Mouse (Mus musculus): ENCODE measurements around the gene Pdlim5.
"Not testable (repeated sequence)": the region's sequence is repeated elsewhere in the genome, so short reads cannot be mapped to it uniquely, and the experiment has no call there.

The Pdlim5 gene

DNA sequence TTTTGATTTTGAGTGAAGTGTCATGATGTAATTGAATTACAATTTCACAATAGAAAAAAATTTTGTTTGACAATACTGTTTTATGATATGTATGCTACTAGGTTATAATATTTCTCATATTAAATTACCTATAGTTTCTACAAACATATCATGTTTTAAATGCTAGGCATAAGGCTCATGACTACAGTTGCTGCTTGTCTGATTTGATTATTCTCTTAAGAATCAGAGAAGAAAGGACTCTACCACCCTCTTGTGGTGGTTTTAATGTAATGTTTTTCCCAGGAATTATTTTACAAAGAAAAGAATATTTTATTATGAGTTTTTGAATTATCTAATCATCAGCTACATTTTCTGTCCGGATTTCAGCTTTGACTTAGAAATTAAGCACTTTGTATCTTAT lies 120.5 kb downstream of the Pdlim5 start:
- no peak for DNase-seq (ENCODE audit: low spot score)

GRCm38 (mm10) chr3:142274451-142274850 lies 121.0 kb downstream of the Pdlim5 start:
- DNase-seq (ENCODE audit: low spot score), result no peak

DNA sequence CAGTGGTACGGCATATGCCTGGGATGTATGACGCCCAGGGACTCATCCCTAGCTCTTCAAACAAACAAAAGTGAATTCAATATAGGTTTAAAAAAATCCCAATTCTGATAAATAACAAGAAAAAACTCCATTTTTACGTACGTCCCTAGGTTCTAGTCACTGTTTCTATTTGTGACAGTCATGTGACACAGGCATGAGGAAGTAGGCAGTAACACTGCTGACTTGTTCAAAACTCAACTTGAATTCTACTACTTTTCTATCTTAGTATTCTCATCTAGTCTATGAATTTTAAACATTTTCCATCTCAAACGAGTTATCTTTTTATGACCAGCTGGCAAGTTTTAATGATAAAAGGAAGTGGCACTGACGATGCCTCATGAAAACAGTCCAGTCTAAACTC lies 122.2 kb downstream of the Pdlim5 start:
- DNase-seq (ENCODE audit: low spot score), result no peak

DNA sequence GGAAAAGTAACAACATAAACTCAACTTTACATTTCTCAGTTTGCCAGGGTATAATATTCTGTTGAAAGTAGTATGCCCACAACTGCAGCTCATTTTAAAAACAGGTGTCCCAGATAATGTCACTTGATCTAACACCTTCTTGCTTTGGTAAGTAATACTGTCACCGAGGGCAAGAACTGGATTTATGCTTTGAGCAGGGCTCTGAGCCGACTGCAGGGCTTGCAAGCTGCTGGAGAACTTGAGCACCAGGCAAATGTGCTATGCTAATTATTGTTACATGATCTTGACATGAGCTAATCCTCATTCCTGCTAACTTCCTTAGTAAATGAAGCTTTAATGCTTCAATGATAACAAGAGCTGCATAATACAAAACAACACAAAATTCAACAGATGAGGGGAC lies 139.1 kb downstream of the Pdlim5 start:
- DNase-seq (ENCODE audit: low spot score), result no peak

DNA sequence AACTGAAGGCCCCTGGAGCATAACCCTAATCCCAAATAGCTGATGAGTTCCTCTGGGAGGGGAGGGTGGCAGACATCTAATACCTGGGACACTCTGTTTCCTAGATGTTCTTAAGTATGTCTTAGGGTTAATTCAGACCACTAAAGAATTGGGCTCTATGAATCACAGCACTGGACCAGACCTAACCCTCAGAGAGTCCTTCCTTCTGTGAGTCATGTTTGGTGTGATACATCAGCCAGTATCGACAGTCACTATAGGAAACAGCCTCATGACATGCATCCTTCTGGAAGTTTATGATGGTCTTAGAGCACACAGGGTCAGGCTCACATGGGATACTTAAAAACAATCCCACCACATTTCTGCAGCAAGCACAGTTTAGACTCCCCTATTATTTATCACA lies 143.4 kb downstream of the Pdlim5 start:
- no peak for DNase-seq (ENCODE audit: low spot score)

- DNase-seq (ENCODE audit: low spot score), result no peak
Measured at GRCm38 (mm10) chr3:142249458-142249857, 146.0 kb downstream of the Pdlim5 start.

- DNase-seq (ENCODE audit: low spot score), result no peak
Measured at GRCm38 (mm10) chr3:142243263-142243662, 152.2 kb downstream of the Pdlim5 start.

GRCm38 (mm10) chr3:142239298-142239697 lies 156.2 kb downstream of the Pdlim5 start:
- no peak for DNase-seq (ENCODE audit: low spot score)

- no peak for DNase-seq (ENCODE audit: low spot score)
Measured at GRCm38 (mm10) chr3:142238260-142239046, 157.0 kb downstream of the Pdlim5 start.

DNA sequence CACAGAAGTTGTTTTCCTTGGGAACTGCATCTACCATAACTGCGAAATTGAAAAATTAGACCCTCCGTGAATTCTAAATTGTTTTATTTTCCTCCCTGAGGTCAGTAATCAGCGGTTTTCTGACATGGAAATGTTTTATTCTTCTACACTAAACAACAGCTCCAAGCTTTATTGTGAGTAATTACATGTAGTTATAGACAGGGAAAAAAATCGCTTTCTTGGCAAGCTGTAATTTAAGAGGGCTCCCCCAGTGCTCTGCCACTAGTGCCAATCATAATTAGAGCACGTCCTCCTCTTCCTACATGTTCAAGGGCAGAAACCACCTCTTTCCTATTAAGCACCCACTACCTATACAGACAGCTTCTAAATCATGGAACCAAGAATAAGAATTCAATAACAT lies 157.9 kb downstream of the Pdlim5 start:
- no peak for DNase-seq (ENCODE audit: low spot score)

DNA sequence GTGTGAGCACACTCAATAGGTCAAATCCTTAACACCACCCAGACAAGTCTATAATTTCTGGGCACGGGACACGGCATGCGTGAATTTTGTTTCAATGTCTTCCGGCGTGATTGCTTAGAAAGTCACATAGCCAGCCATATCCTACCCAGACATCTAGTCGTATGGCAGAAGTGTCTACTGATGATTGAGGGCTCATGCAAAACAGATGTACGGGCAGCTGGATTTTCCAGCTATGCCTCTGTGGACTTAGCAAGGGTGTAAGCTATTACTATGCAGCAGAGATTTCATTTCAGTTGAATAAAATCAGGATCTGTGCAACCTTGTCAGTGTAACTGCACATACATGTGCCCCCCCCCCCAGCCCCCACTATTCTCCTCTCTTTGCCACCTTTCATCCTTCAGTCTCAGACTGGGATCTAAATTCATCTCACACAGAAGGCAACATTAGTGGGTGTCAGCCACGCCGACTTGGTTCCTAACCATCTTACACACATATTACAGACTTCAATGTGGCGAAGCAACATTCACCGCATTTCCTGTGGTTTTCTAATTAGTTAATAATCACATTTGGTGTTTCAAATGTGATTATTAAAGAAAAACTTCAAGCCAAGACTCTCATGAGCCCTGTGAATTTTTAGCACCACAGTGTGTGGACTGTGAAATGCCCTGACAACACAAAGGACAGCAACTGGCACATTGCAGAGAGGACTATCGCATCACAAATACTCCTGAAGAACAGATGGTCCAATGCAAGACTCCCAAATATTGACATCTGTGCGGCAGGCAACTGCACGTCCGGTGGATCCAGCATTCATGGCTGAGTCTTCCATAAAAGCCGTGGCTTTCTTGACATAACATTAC lies 161.7 kb downstream of the Pdlim5 start:
- no peak for DNase-seq (ENCODE audit: low spot score)

GRCm38 (mm10) chr3:142228665-142229064 lies 166.8 kb downstream of the Pdlim5 start:
- DNase-seq (ENCODE audit: low spot score), result no peak

- DNase-seq (ENCODE audit: low spot score), result no peak
Measured at GRCm38 (mm10) chr3:142222471-142223103, 172.9 kb downstream of the Pdlim5 start.

DNA sequence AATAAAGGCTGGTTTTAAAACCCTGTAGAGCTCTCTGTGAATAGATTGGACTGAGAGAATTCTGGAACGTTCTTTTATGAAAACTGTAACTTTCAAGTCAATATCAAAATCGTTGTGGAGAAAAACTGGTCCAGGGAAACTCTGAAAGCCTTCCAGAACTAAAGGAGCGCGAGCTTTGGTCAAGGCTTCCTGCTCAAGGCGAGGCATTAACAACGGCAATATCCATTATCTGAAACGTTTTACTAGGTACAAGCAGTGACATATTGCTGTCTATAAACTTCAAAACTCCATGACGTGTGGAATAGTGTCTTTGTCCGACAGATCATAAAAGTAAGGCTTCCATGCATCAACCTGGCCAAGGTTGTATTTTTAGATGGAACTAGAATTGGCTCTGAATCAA lies 175.6 kb downstream of the Pdlim5 start:
- DNase-seq (ENCODE audit: low spot score), result no peak

DNA sequence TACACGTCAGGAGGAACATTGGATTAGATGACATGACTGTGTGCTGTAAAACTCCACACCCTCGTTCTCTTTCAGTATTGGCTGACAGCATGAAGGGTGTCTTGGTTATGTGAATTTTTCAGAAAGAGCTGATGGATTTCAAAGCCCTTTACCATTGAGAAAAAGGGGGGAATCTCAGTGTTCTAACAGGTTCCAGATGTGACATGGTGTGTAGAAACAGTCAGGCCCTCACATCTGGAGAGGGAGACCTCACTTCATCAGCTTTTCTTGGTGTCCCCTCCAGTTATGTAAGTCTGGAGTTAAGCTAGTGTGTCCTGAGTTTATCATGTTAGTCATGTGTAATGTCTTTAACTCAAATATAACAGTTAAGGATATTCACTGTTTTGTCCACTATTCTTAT lies 182.7 kb downstream of the Pdlim5 start:
- no peak for DNase-seq (ENCODE audit: low spot score)

- DNase-seq (ENCODE audit: low spot score), result no peak
Measured at GRCm38 (mm10) chr3:142212186-142212585, 183.3 kb downstream of the Pdlim5 start.

DNA sequence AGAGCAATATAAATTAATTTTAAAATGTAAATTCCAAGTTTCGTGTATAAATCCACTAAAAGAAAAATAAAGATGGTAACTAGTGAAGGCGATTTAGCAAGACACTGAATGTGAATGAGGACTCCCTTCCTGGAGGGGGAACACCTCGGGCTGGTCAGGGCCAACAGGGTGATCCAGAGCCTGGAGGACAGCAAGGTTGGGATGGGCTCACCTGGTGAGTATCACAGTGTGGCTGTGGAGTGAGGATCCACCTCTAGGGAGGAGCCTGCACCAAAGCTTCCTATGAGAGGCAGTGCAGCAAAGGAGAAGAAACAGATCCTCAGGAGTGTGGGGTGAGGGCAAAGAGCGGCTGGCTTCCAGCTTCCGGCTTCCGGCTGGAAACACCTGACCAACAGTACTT lies 185.5 kb downstream of the Pdlim5 start:
- no peak for DNase-seq (ENCODE audit: low spot score)

DNA sequence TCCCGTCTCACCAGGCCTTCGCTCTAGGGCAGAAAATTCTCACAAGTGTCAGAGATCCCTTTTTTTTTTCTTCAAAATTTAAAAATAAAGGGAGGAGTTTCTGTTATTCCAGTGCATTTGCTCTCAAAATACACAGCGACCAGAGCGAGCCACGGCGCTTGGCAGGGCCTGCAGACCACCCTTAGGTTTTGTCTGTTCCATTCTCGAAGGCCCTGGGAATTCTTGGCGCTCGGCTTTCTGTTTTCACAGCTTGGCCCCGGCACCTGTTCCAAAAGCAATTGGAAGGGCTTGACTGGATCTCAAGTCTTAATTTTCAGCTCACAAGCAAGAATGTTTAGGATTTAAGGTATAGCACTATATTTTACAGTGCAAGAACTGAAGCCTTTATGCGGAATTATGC lies 186.4 kb downstream of the Pdlim5 start:
- DNase-seq (ENCODE audit: low spot score), result no peak

DNA sequence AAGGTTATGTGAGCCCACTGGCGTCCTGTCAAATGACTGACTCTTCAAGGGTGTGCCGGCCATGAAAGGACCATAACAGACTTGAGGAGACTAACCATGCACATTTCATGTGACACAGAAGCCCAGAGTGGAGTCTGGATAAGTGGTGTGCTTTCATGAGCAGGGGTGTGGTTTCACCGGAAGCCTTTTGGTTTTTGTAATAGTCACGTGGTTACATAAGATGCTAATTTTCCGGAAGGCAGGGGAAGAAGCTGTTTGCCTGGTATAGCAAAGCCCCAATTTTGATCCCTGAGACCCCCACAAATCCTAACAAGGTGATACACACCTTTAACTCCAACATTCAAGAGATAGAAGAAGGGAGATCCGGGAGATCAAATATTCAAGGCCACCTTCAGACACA lies 188.0 kb downstream of the Pdlim5 start:
- no peak for DNase-seq (ENCODE audit: low spot score)

DNA sequence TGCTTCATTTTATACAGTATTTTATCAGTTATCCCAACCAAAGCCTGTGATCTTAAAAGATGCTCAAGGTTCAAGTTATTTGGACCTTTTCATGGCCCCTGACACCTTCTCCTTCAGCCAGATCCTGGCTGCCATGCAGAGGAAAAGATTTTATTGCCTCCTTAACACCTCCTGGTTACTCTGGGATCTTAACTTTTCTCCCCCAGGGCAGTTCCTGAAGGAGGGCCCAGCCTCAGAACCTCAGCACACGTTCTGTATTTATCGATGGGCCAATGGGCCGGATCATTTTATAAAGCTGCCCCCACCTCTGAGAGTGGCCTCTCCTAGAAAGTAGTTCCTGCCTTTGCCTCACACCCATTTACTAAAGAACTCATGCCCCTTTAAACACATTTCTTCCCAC lies 189.2 kb downstream of the Pdlim5 start:
- no peak for DNase-seq (ENCODE audit: low spot score)

- DNase-seq (ENCODE audit: low spot score), result no peak
Measured at GRCm38 (mm10) chr3:142196142-142196541, 199.4 kb downstream of the Pdlim5 start.

DNA sequence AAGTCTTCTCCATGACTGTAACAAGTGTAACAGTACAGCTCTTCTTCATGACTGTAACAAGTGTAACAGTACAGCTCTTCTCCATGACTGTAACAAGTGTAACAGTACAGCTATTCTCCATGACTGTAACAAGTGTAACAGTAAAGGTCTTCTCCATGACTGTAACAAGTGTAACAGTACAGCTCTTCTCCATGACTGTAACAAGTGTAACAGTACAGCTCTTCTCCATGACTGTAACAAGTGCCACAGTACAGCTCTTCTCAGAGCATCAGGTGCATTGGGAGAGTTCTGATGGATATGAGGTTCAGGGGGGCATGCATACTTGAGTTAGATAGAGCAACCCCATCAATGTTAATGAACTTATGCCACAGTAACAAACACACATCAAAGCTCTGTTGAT lies 203.9 kb downstream of the Pdlim5 start:
- not testable (repeated sequence) for DNase-seq (ENCODE audit: low spot score)

Measured in layer of hippocampus, adult 9-10 months (tissue).